Mouse (Mus musculus): Measurements from ENCODE around the gene Disc1.

DNA sequence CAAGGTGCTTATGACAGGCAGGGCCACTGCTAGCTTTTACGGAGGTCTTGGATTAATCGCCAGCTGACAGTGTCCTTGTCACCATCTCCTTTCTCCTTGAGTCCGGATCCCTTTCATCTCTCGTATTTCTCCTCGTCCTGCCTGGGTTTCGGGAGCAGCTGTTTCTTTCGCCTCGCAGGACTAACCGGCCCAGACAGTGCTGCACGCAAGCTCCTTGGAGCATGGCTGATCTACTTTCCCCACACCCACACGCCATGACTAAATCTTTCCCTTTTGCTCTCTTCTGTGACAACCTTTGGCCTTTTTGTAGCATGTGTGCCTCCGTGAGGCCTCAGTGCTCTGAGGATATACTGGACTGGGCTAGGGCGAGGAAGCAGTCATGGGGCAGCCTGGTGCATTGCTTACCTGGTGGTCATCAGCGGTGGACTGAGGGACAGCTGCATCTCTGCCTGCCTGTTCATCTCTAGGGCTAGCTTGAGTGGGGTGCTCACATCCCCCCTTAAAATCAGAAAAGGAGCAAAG lies 142.6 kb downstream of the Disc1 start:
- TF ChIP-seq POLR2A (IDR thresholded peaks at IDR 0.05; ENCODE audit: borderline replicate concordance, extremely low read depth, insufficient read depth, insufficient read length, poor library complexity, severe bottlenecking), result no peak
- TF ChIP-seq CTCF (IDR thresholded peaks at IDR 0.05; ENCODE audit: borderline replicate concordance, extremely low read depth, insufficient read depth, insufficient read length), result no peak
